Mouse (Mus musculus) G1E (cell line): ENCODE measurements around the gene Pagr1a.

Experiments
- CTCF ChIP-seq: IDR thresholded peaks from 2 replicates; pipeline ENCODE4 v1.5.1; 2012; ENCODE audit warnings: low read depth, low read length, inconsistent platforms, mixed read lengths
- GATA1 ChIP-seq: IDR thresholded peaks from 2 replicates; pipeline ENCODE4 v1.6.1; 2012; ENCODE audit warnings: borderline replicate concordance, low read length, inconsistent platforms, mixed read lengths

GRCm38 (mm10) chr7:127023272-127023691, 6.1 kb upstream of the Pagr1a start:
- TF ChIP-seq CTCF (no peak), GATA1 (no peak)
